Mouse (Mus musculus) embryonic fibroblast, embryonic 13.5 days (primary cell): Measurements from ENCODE around the gene Atp2c2.

Experiments
- CTCF ChIP-seq: IDR thresholded peaks from 2 replicates; pipeline ENCODE4 v1.5.1; 2011; ENCODE audit warnings: mild to moderate bottlenecking, control low read depth, low read length, moderate library complexity, borderline replicate concordance; ENCODE audit not compliant: insufficient read depth
- POLR2A ChIP-seq: IDR thresholded peaks from 2 replicates; pipeline ENCODE4 v1.6.1; 2011; ENCODE audit warnings: low read depth, mild to moderate bottlenecking, control low read depth, low read length, moderate library complexity

GRCm38 (mm10) chr8:119676389-119676788 is 23.4 kb upstream of the Atp2c2 start:
- TF ChIP-seq POLR2A (no peak), CTCF (peak; percentile 87)
